ENCODE assay signal across 1 mouse cellular context in the genomic region with DNA sequence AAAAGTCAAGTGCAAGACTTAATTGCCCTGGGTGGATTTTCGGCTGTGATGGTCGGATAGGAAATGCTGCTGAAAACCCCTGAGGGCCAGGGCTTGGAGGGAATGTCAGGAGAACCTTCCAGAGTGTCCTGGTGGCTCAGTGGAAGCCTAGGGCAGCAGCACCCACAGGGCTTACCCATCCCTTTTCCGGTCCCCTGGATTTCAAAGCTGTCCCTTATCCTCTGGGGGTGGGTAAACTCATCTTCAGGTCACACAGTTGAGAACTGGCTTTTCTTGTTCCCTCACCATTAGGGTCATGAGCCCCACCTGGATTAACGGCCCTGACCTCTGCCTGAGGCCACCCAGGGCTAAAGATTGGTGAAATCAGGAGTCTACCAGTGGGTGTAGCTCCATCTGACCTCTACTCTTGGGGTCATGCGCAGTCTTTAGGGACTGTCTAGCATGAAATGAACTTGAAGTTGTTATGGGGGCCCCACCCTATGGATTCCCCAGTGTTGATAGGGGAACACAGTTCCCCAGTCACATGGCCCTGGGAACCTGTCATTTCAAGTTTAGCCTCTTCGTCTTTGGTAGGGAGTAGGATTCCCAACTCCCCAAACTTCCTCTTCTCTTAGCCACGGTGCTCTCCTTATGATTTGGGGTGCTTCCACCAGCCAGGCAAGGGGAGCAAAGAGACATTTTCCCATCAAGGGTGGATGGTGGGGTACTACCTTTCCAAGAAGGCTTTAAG.
A peak's percentile ranks its signal among the peaks of the same experiment; 100 is the strongest.
TF ChIP-seq lines count a peak whose summit lies in the region.

No protein-coding gene starts in this region.

TF ChIP-seq in CH12.LX, 34 proteins besides CTCF, POLR2A, EP300 and RAD21 (continued from another document):
- TF ChIP-seq CHD2 (IDR thresholded peaks at IDR 0.05; ENCODE audit: low read length) (peak; percentile 24; the same call in 1 of the 2 replicates), SIN3A (IDR thresholded peaks at IDR 0.05; ENCODE audit: low read length) (0 out of 2 replicates have a peak, but pooled peaks have one; percentile 21), MXI1 (IDR thresholded peaks at IDR 0.05; ENCODE audit: low read depth, low read length) (peak; percentile 52), MYC (IDR thresholded peaks at IDR 0.05; ENCODE audit: low read depth, low read length) (peak; percentile 62; the same call in 1 of the 2 replicates)
TF ChIP-seq in CH12.LX: peak in this region for 6.
